Mouse (Mus musculus) stomach, embryonic 16.5 days (tissue): ENCODE results near the gene Cacna1a. TPM values are rescaled to one million over a fixed set of nuclear protein-coding genes. Genes with fewer than 3 reads are reported as not detected.
"Not testable (repeated sequence)": the region's sequence is repeated elsewhere in the genome, so short reads cannot be mapped to it uniquely, and the experiment has no call there.

ENCODE experiments used
- ATAC-seq: fragments of 200-750 bp; cut with Nextera tagmentation; 2 replicates; pipeline ENCODE4 v1.8.0; 2017; ENCODE audit warnings: moderate number of reproducible peaks, moderate TSS enrichment; ENCODE audit not compliant: insufficient read depth, low FRiP score
- H3K27ac ChIP-seq: fragments of 300-500 bp; sonication (generic); 2 replicates; pipeline ENCODE4 v1.5.1; 2014; ENCODE audit warnings: low read length
- H3K27me3 ChIP-seq: fragments of 300-500 bp; sonication (generic); 2 replicates; pipeline ENCODE4 v1.6.1; 2014; ENCODE audit warnings: low read length, control low read depth, mixed read lengths; ENCODE audit not compliant: control insufficient read depth, insufficient read depth
- H3K36me3 ChIP-seq: fragments of 300-500 bp; sonication (generic); 2 replicates; pipeline ENCODE4 v1.6.1; 2014; ENCODE audit warnings: low read length; ENCODE audit not compliant: control insufficient read depth, insufficient read depth
- H3K4me1 ChIP-seq: fragments of 300-500 bp; sonication (generic); 2 replicates; pipeline ENCODE4 v1.6.1; 2014; ENCODE audit warnings: low read length, control low read depth, mixed read lengths; ENCODE audit not compliant: control insufficient read depth, insufficient read depth
- H3K4me2 ChIP-seq: fragments of 300-500 bp; sonication (generic); 2 replicates; pipeline ENCODE4 v1.6.1; 2014; ENCODE audit warnings: low read depth, low read length, mixed read lengths
- H3K4me3 ChIP-seq: fragments of 300-500 bp; sonication (generic); replicated peaks from 2 replicates; pipeline ENCODE4 v1.5.1; 2014; ENCODE audit warnings: mild to moderate bottlenecking, low read length
- H3K9ac ChIP-seq: fragments of 300-500 bp; sonication (generic); 2 replicates; pipeline ENCODE4 v1.6.1; 2014; ENCODE audit warnings: low read length
- H3K9me3 ChIP-seq: fragments of 300-500 bp; sonication (generic); replicated peaks from 2 replicates; pipeline ENCODE4 v1.6.1; 2016; ENCODE audit warnings: low read length, control low read depth; ENCODE audit not compliant: control insufficient read depth
- WGBS: fragments of 180-500 bp; shearing (Covaris S2); extraction: QIAGEN DNeasy Blood & Tissue Kit; methylation state at CpG from one replicate; pipeline ENCODE4 v1.1.7; 2014; 5-methylcytosine and 5-hydroxymethylcytosine counted together
- polyA plus RNA-seq: library from polyadenylated mRNA; unstranded; fragments of >200 nt; fragmentation: Nextera tagmentation; extraction: Ambion mirVana; gene quantifications from 2 replicates; pipeline ENCODE4 v1.2.1, GENCODE M21; 2015

Gene Cacna1a
- polyA plus RNA-seq, 1 experiment from 2014 or later, result 2.0 TPM

DNA sequence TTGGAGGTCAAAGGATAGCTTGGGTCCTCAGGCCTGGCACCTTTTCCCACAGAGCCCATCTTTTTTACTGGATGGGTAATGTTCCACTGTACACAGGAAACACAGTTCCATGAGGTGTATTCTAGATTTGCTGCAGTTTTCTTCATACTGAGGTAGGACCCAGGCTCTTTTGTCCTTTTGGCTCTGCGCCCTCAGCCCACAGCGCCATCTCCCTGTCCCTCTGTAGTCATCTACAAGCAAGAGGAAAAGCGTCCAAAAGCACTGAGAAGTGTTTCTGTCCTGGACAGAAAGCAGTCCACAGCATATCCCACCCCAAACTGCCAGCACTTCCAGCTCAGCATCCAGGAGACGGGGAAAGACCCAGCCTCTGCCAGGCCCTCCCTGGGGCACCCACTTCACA is 114.4 kb downstream of the Cacna1a start:
- ATAC-seq, result no peak
- H3K4me3 ChIP-seq, result no peak overlapping the region
- H3K4me2 ChIP-seq, result no peak overlapping the region
- no peaks in the 10 kb centered on the region for H3K9me3 ChIP-seq
- no peaks in the 10 kb centered on the region for H3K36me3 ChIP-seq
- H3K9ac ChIP-seq, result no peak overlapping the region
- no peaks in the 10 kb centered on the region for H3K27me3 ChIP-seq
- 80% methylated on average over 4 of the region's 4 CpGs for WGBS
- H3K4me1 ChIP-seq, result no peaks in the 10 kb centered on the region
- no peak overlapping the region for H3K27ac ChIP-seq

DNA sequence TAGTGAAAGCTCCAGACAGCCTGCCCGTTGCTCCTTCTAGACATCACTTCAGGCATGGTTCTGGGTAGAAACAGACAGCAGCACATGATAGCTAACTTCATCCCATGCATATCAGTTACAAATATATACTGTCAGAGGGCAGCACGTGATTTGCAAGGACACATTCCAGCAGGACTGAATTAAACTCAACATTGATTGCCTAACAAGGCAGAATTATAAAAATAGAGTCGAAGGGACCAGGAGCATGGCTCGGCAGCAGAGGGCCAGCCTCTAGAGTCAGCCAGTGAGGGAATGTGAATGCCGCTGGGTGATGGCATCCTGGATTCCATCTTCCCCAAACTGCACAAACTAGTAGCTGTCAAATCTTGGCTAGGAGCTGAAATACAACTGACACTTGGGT is 119.0 kb downstream of the Cacna1a start:
- Histone ChIP-seq H3K4me1 (no peaks in the 10 kb centered on the region), H3K27ac (no peak overlapping the region), H3K9me3 (no peaks in the 10 kb centered on the region), H3K36me3 (no peaks in the 10 kb centered on the region), H3K4me2 (no peak overlapping the region), H3K4me3 (no peak overlapping the region), H3K27me3 (no peaks in the 10 kb centered on the region), H3K9ac (no peak overlapping the region)
- no peak for ATAC-seq
- 73% methylated on average over 5 of the region's 5 CpGs for WGBS

- not testable (repeated sequence) for ATAC-seq, H3K36me3 ChIP-seq, H3K9ac ChIP-seq, H3K4me2 ChIP-seq, H3K4me3 ChIP-seq, H3K4me1 ChIP-seq, H3K27me3 ChIP-seq, H3K9me3 ChIP-seq, H3K27ac ChIP-seq
- 77% methylated on average over 6 of the region's 6 CpGs for WGBS
Measured at GRCm38 (mm10) chr8:84509764-84510163, 121.5 kb downstream of the Cacna1a start.

DNA sequence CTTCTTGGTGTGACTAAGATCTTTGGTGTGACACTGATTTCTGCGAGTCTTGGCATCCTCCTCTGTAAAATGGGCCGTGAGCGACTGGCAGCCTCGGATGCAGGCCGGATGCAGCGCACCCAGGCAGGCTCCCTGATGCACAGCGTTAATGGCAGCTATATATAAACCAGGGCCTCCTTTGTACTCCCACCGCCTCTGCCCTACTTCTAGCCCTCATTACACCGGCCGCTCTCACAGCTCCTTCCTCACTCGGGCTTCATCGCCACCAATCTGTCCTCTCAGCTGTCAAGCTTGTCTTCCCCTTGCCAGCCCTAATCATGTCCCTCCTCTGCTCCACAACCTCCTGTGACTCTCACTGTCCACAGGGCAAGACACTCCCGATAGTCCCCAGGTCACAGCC is 123.4 kb downstream of the Cacna1a start:
- no peak overlapping the region for H3K9ac ChIP-seq
- H3K4me1 ChIP-seq, result no peaks in the 10 kb centered on the region
- no peak overlapping the region for H3K4me3 ChIP-seq
- ATAC-seq, result no peak
- H3K36me3 ChIP-seq, result no peaks in the 10 kb centered on the region
- H3K27ac ChIP-seq, result no peak overlapping the region
- H3K4me2 ChIP-seq, result no peak overlapping the region
- H3K27me3 ChIP-seq, result no peaks in the 10 kb centered on the region
- no peaks in the 10 kb centered on the region for H3K9me3 ChIP-seq
- WGBS, result 87% methylated on average over 13 of the region's 13 CpGs

- no peaks in the 10 kb centered on the region for H3K9me3 ChIP-seq
- no peak overlapping the region for H3K4me3 ChIP-seq
- H3K27ac ChIP-seq, result no peak overlapping the region
- no peak for ATAC-seq
- 5% methylated on average over 2 of the region's 2 CpGs for WGBS
- H3K4me2 ChIP-seq, result no peak overlapping the region
- no peaks in the 10 kb centered on the region for H3K36me3 ChIP-seq
- H3K9ac ChIP-seq, result no peak overlapping the region
- H3K4me1 ChIP-seq, result no peaks in the 10 kb centered on the region
- H3K27me3 ChIP-seq, result no peaks in the 10 kb centered on the region
Measured at GRCm38 (mm10) chr8:84513765-84514164, 125.5 kb downstream of the Cacna1a start.

- WGBS, result 64% methylated on average over 2 of the region's 2 CpGs
- no peak overlapping the region for H3K4me2 ChIP-seq
- H3K4me3 ChIP-seq, result no peak overlapping the region
- no peaks in the 10 kb centered on the region for H3K4me1 ChIP-seq
- no peak overlapping the region for H3K9ac ChIP-seq
- no peak for ATAC-seq
- H3K36me3 ChIP-seq, result no peaks in the 10 kb centered on the region
- H3K27ac ChIP-seq, result no peak overlapping the region
- no peaks in the 10 kb centered on the region for H3K27me3 ChIP-seq
- no peaks in the 10 kb centered on the region for H3K9me3 ChIP-seq
Measured at GRCm38 (mm10) chr8:84518180-84518579, 129.9 kb downstream of the Cacna1a start.

GRCm38 (mm10) chr8:84518720-84519119 is 130.5 kb downstream of the Cacna1a start:
- no peaks in the 10 kb centered on the region for H3K36me3 ChIP-seq
- H3K4me1 ChIP-seq, result no peaks in the 10 kb centered on the region
- H3K9me3 ChIP-seq, result no peaks in the 10 kb centered on the region
- no peak overlapping the region for H3K27ac ChIP-seq
- 88% methylated on average over 6 of the region's 6 CpGs for WGBS
- H3K4me3 ChIP-seq, result no peak overlapping the region
- H3K9ac ChIP-seq, result no peak overlapping the region
- no peaks in the 10 kb centered on the region for H3K27me3 ChIP-seq
- H3K4me2 ChIP-seq, result no peak overlapping the region
- ATAC-seq, result no peak

DNA sequence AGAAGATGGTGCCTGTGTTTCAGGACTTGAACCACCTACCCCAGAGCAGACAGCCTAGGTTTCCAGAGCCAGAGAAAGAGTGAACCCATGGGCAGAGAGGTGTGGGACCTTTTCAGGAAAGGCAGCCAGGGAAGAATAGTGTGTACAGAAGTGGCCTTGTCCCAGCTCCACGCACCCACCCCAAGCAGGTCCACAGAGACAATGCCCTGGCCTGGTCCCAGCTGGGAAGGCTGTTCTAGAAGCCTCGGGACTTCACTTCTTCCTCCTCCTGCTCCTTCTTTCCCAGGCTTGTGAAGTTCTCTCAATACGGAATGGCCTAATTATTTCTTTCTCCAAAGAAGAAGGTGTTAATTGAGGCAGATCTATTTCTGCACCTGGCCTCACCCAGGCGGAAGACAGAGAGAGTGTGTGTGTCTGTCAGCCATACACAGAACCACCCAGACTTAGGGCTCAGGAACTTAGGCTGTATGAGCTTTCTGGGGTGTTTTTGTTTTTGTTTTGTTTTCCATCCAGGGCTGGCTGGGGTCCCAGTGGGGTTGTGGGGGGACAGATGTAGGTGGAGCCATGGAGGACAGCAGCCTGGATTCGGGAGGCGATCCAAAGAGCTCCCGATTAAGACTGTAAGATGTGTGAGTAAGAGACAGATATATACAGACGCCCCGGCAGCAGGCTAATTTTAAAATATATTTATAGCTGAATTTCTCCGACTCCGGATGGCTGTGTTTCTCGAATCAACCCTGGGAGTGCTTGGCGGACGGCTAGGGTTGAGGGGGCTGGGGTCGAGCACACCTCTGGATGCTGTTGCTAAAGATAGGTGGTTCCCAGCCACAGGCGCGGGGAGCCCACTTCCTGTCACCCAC is 131.8 kb downstream of the Cacna1a start:
- no peaks in the 10 kb centered on the region for H3K27me3 ChIP-seq
- H3K4me1 ChIP-seq, result no peaks in the 10 kb centered on the region
- no peaks in the 10 kb centered on the region for H3K9me3 ChIP-seq
- H3K36me3 ChIP-seq, result no peaks in the 10 kb centered on the region
- H3K4me2 ChIP-seq, result no peak overlapping the region
- ATAC-seq, result no peak
- WGBS, result 61% methylated on average over 17 of the region's 17 CpGs
- H3K9ac ChIP-seq, result no peak overlapping the region
- H3K27ac ChIP-seq, result no peak overlapping the region
- H3K4me3 ChIP-seq, result no peak overlapping the region

- H3K4me1 ChIP-seq, result no peaks in the 10 kb centered on the region
- no peak for ATAC-seq
- H3K4me2 ChIP-seq, result no peak overlapping the region
- H3K4me3 ChIP-seq, result no peak overlapping the region
- no peaks in the 10 kb centered on the region for H3K36me3 ChIP-seq
- H3K9ac ChIP-seq, result no peak overlapping the region
- H3K27me3 ChIP-seq, result no peaks in the 10 kb centered on the region
- peaks cover 3% of the 10 kb centered on the region; the same call in 1 of the 2 replicates for H3K9me3 ChIP-seq
- H3K27ac ChIP-seq, result no peak overlapping the region
- 53% methylated on average over 2 of the region's 2 CpGs for WGBS
Measured at GRCm38 (mm10) chr8:84520999-84521398, 132.8 kb downstream of the Cacna1a start.
